Mouse (Mus musculus) heart, embryonic 11.5 days (tissue): ENCODE measurements around the gene Rabgap1. TPM values are rescaled to one million over a fixed set of nuclear protein-coding genes. Genes with fewer than 3 reads are reported as not detected.

ENCODE experiments used
- ATAC-seq: fragments of 200-750 bp; cut with Nextera tagmentation; replicated peaks from 2 replicates; pipeline ENCODE4 v1.8.0; 2017; ENCODE audit warnings: moderate library complexity; ENCODE audit not compliant: insufficient number of reproducible peaks, low FRiP score, low TSS enrichment
- H3K27ac ChIP-seq: fragments of 300-500 bp; sonication (generic); 2 replicates; pipeline ENCODE4 v1.5.1; 2014; ENCODE audit warnings: mild to moderate bottlenecking, low read depth, low read length
- H3K27me3 ChIP-seq: fragments of 300-500 bp; sonication (generic); 2 replicates; pipeline ENCODE4 v1.6.1; 2014; ENCODE audit warnings: mild to moderate bottlenecking, low read length, mixed read lengths; ENCODE audit not compliant: control insufficient read depth, insufficient read depth
- H3K36me3 ChIP-seq: fragments of 300-500 bp; sonication (generic); 2 replicates; pipeline ENCODE4 v1.6.1; 2014; ENCODE audit warnings: mild to moderate bottlenecking, low read length, moderate library complexity, mixed read lengths; ENCODE audit not compliant: control insufficient read depth, insufficient read depth
- H3K4me1 ChIP-seq: fragments of 300-500 bp; sonication (generic); 2 replicates; pipeline ENCODE4 v1.6.1; 2014; ENCODE audit warnings: low read length; ENCODE audit not compliant: control insufficient read depth, insufficient read depth
- H3K4me2 ChIP-seq: fragments of 300-500 bp; sonication (generic); 2 replicates; pipeline ENCODE4 v1.6.1; 2014; ENCODE audit warnings: mild to moderate bottlenecking, moderate library complexity
- H3K4me3 ChIP-seq: fragments of 300-500 bp; sonication (generic); 2 replicates; pipeline ENCODE4 v1.5.1; 2014; ENCODE audit warnings: low read depth, low read length
- H3K9ac ChIP-seq: fragments of 300-500 bp; sonication (generic); 2 replicates; pipeline ENCODE4 v1.6.1; 2014; ENCODE audit warnings: mild to moderate bottlenecking, low read depth, low read length, moderate library complexity
- H3K9me3 ChIP-seq: fragments of 300-500 bp; sonication (generic); replicated peaks from 2 replicates; pipeline ENCODE4 v1.6.1; 2016; ENCODE audit warnings: low read length; ENCODE audit not compliant: control insufficient read depth
- WGBS: fragments of 180-500 bp; shearing (Covaris S2); extraction: QIAGEN DNeasy Blood & Tissue Kit; methylation state at CpG from one replicate; pipeline ENCODE4 v1.1.7; 2014; ENCODE audit not compliant: insufficient replicate concordance; 5-methylcytosine and 5-hydroxymethylcytosine counted together
- polyA plus RNA-seq: library from polyadenylated mRNA; unstranded; fragments of >200 nt; fragmentation: Nextera tagmentation; extraction: Ambion mirVana; gene quantifications from 2 replicates; pipeline ENCODE4 v1.2.1, GENCODE M21; 2014

Gene Rabgap1
- polyA plus RNA-seq, 1 experiment from 2014 or later, result 52.3 TPM

DNA sequence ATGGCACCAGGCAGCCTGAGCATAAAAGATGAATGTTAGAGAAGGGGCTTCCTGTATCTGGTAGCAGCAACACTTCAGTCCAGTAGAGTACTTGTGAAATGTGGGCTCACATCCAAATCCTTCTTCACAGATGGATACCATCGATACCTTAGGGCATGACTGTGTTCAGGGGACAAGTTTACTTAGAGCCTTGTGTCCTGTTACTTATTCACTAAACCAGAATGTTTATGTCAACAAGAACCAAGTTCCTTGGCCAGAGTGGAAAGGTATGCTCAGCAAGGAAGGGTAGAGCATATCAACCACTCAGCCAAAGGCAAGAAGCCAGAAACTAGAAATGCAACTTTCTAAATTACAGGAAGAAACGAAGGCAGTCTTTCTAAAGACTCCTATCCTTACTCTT lies 127.6 kb downstream of the Rabgap1 start:
- no peaks in the 10 kb centered on the region for H3K27me3 ChIP-seq
- peaks cover 7% of the 10 kb centered on the region for H3K36me3 ChIP-seq
- 82% methylated on average over 2 of the region's 2 CpGs for WGBS
- H3K9me3 ChIP-seq, result no peaks in the 10 kb centered on the region
- no peak overlapping the region for H3K4me2 ChIP-seq
- H3K4me3 ChIP-seq, result no peak overlapping the region
- no peak for ATAC-seq
- no peaks in the 10 kb centered on the region for H3K4me1 ChIP-seq
- no peak overlapping the region for H3K9ac ChIP-seq
- no peak overlapping the region for H3K27ac ChIP-seq

DNA sequence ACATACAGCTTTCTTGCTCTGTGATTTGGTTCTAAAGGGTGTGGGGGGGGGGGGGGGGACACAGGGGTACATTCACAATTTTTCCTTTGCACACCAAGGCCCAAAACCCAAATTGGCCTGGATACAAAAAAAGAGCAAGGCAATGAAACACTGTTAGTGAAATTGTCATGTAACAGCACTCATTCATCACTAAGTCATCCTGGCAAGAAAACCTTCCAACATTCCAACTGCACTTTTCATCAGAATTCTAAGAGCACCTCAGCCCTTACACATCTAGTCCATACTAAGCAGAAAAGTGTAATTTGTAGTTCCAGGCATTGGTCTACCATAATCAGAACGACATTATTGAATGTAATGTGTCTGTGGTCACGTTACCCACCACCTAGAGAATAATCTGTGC lies 129.1 kb downstream of the Rabgap1 start:
- no peak for ATAC-seq
- no peak overlapping the region for H3K9ac ChIP-seq
- H3K27ac ChIP-seq, result no peak overlapping the region
- H3K36me3 ChIP-seq, result peaks cover 4% of the 10 kb centered on the region
- H3K27me3 ChIP-seq, result no peaks in the 10 kb centered on the region
- 91% methylated on average over 2 of the region's 2 CpGs for WGBS
- H3K4me1 ChIP-seq, result no peaks in the 10 kb centered on the region
- no peak overlapping the region for H3K4me3 ChIP-seq
- H3K4me2 ChIP-seq, result no peak overlapping the region
- no peaks in the 10 kb centered on the region for H3K9me3 ChIP-seq

DNA sequence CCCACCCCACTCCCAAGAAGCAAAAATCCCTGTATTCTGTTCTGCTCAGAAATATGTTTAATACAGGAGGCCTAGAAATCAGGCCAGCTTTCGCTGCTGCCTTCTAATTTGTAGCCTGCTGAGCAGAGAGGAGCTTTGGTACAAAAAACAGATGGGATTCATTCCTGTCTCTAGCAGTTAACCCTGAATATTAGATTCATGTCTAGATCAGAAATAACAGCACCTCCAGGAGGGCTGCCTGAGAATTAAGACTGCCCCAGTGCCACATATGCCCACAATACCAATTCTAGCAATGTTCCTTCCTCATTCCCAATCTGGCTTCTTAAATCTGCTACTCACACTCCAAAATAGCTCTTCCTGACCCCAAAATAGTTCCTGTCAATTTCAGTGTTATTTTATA lies 133.6 kb downstream of the Rabgap1 start:
- no peak overlapping the region for H3K9ac ChIP-seq
- WGBS, result 89% methylated on average over 1 of the region's 1 CpGs
- H3K4me3 ChIP-seq, result no peak overlapping the region
- ATAC-seq, result no peak
- H3K9me3 ChIP-seq, result no peaks in the 10 kb centered on the region
- no peaks in the 10 kb centered on the region for H3K4me1 ChIP-seq
- H3K4me2 ChIP-seq, result no peak overlapping the region
- no peaks in the 10 kb centered on the region for H3K27me3 ChIP-seq
- no peaks in the 10 kb centered on the region for H3K36me3 ChIP-seq
- H3K27ac ChIP-seq, result no peak overlapping the region

DNA sequence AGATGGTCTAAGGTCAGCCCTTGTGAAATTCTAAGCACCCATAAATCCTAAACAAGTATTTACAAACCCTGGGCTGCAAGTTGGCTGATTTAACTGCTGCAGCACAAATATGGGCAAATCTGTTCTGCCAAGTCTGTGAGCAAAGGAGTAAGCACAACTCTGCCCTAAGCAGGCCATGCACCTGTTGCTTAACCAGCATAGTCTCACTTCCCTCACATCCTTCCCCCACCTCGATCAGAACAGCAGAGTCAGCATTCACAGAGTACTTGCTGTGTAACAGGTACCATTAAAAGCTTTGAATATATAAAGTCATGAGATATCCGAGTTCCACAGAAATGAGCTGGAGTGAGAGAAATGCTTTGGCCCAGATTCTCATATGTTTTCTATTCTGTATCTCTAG lies 135.1 kb downstream of the Rabgap1 start:
- no peaks in the 10 kb centered on the region for H3K27me3 ChIP-seq
- no peak overlapping the region for H3K27ac ChIP-seq
- ATAC-seq, result no peak
- WGBS, result 86% methylated on average over 2 of the region's 2 CpGs
- no peaks in the 10 kb centered on the region for H3K36me3 ChIP-seq
- H3K4me1 ChIP-seq, result no peaks in the 10 kb centered on the region
- H3K4me2 ChIP-seq, result no peak overlapping the region
- H3K9ac ChIP-seq, result no peak overlapping the region
- no peaks in the 10 kb centered on the region for H3K9me3 ChIP-seq
- no peak overlapping the region for H3K4me3 ChIP-seq

DNA sequence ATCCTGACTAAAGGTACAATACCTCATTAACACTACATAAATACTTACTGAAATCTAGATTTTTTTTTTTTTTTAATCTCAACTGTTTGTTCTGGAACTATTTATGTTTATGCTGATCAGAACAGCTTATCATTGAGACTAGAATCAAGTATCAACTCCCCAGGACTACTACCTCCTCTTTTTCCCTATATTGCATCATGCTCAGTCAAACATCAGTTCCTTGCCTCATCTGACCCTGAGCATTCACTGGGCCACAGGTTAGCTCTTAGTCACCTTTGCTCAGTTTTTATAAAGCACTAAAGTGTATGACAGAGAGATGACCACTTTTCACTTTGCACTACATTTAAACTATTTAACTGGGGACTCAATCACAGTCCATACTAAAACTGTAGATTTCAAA lies 144.8 kb downstream of the Rabgap1 start:
- Histone ChIP-seq H3K4me2 (no peak overlapping the region), H3K27ac (no peak overlapping the region), H3K4me3 (no peak overlapping the region), H3K27me3 (no peaks in the 10 kb centered on the region), H3K36me3 (no peaks in the 10 kb centered on the region), H3K9me3 (no peaks in the 10 kb centered on the region), H3K4me1 (no peaks in the 10 kb centered on the region), H3K9ac (no peak overlapping the region)
- no peak for ATAC-seq

Other genes starting within 250 kb of the Rabgap1 start
- gene Olfr366, start 231.7 kb upstream of the Rabgap1 start, polyA plus RNA-seq, result not detected in 2 replicates
- not detected in 2 replicates for gene Olfr368, start 116.8 kb upstream of the Rabgap1 start, polyA plus RNA-seq
- gene Pdcl, start 83.9 kb upstream of the Rabgap1 start, polyA plus RNA-seq, result 35.8 and 37.6 TPM in 2 replicates
- gene Rc3h2, start 20.4 kb upstream of the Rabgap1 start, polyA plus RNA-seq, result 12.7 and 14.9 TPM in 2 replicates
- 6.8 and 6.9 TPM in 2 replicates for gene Zbtb26, start 144 bp upstream of the Rabgap1 start, polyA plus RNA-seq
- gene Zbtb6, start 108 bp upstream of the Rabgap1 start, polyA plus RNA-seq, result 2.8 and 3.8 TPM in 2 replicates
- 0.31 and 1.0 TPM in 2 replicates for gene Gpr21, start 73.1 kb downstream of the Rabgap1 start, polyA plus RNA-seq